Mouse (Mus musculus) left cerebral cortex, postnatal 10 days (tissue): ENCODE results near the gene Arhgef18. TPM values are rescaled to one million over a fixed set of nuclear protein-coding genes. Genes with fewer than 3 reads are reported as not detected.

Source experiments
- DNase-seq, 2 experiments: peaks; one replicate each; pipeline ENCODE4 v3.0.0; 2021 to 2022; ENCODE audit warnings: low spot score in 2 of 2, mixed read lengths in 1 of 2; ENCODE audit errors: extremely low spot score in 1 of 2
- intact Hi-C: fragments of 180-260 bp; cut with DNase I; formaldehyde crosslinking; loops from one replicate; pipeline ENCODE4 v1.15.1; 2025
- total RNA-seq, 2 experiments: library from RNA; stranded (reverse); gene quantifications; 2 replicates each; pipeline ENCODE4 v1.2.3; 2021

The Arhgef18 gene
- total RNA-seq, 2 experiments from 2014 or later, result 33.3 to 35.6 TPM

DNA sequence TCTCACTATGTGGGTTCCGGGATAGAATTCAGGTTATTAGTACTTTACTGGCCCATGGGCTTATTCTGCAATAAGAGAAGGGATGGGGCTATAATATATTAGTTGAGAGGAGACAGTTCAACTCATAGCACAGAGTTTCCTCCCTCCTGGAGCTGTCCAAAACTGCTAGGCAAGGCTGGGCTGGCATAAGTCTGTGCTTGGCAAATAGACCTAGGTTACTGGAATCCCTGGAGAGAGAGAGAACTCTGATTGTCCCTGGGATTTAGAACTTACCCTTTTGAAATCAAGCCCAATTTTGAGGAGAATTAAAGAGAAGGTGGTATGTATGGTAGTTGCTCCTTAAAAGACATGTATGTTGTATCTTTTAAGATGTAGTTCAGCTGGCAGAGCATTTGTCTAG lies 3.3 kb upstream of the Arhgef18 start:
- DNase-seq, result no peak
- intact Hi-C loops, result no loop called here

DNA sequence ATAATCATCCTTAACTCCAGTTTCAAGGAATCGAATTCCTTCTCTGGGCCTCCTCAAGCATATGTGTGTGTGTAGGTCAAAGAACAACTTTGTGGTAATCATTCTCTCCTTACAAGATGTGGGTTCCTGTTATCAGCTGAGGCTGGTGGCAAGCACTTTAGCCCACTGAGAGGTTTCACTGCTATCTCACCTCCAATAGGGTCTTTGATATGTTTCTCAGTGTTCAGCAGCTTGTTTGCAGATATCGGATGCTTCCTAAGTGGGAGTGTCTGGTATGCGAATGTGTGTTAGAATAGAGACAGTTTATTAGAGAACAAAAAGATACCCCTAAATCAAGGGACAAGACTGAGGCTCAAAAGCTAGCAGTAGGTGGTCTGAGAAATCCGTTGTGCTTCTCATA lies 513 bp upstream of the Arhgef18 start:
- intact Hi-C loops, result no loop called here
- DNase-seq, result no peak

DNA sequence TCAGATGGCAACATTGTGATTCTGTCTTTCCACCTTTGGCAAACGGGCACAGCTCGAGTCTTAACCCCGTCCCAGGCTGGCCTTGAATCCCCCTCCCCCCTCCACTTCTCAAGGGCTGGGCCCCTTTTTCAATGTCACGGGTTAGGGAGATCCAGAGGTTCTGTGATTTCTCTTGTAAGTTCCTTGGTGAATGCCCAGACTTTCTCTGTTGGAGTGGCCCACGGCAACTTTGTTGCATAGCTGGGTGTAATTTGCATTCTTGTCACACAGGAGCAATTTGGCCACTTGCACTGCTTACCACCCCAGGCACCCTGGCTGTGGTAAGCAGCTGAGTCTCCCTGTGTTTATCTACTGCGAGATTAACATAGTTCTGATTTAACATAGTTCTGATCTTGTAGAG lies 1.8 kb downstream of the Arhgef18 start:
- intact Hi-C loops, result no loop called here
- DNase-seq, result no peak

DNA sequence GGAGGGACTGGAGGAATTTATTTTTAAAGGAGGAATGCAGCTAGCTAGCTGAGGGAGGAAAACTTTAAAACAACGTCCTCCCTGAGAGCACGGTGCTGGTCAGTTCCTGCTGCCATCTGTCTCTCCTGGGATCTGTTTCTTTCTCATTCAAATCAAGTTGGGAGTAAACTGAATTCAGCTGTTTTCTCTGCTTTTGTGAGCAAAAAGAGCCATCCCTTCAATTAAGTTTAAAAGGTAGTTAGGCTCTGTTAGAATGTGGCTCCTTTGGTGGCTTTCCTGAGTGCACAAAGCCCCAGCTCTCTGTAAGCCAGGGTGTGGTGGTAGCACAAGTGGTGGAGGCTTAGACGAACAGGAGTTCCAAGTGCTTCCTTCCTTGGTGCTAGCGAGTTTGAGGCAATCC lies 2.4 kb downstream of the Arhgef18 start:
- DNase-seq, result no peak

DNA sequence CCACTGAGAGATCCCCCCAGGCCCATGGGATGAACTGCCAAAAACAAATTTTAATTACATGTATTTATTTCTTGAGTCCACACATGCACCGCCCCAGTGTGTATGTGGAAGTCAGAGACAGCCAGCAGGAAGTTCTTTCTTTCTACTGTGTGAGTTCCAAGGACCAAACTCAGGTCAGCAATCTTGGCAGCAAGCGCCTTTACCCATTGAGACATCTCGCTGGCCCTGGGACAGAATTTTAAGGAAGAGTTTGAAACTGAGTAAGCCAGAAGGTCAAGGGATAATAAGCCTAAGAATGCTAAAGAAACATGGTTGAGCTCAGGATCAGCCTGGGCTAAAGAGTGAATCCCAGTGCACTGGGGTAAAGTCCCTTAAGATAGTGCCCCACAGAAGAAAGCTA lies 4.8 kb downstream of the Arhgef18 start:
- DNase-seq, result no peak
- intact Hi-C loops, result no loop called here

More for the DNA sequence above, 2.4 kb downstream of the Arhgef18 start:
- intact Hi-C loops, result no loop called here

DNA sequence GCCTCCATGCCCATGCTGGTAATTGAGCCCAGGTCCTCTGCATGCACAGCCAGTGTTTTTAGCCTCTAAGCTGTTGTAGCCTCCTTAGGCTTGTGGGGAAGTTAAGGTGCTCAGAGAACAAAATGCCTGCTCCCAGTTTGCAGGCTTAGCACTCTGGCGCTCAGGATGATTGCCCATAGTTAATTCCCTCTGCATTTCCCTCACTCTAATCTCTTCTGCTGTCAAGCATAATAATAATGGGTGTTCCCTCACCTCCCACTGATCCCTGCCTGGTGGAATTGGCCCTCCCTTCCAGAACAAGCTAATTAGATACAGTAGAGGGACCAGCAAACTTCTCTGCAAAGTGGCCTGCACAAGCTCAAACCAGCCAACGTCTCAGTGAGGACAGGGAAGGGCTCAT lies 7.7 kb downstream of the Arhgef18 start:
- intact Hi-C loops, result no loop called here
- DNase-seq, result no peak

DNA sequence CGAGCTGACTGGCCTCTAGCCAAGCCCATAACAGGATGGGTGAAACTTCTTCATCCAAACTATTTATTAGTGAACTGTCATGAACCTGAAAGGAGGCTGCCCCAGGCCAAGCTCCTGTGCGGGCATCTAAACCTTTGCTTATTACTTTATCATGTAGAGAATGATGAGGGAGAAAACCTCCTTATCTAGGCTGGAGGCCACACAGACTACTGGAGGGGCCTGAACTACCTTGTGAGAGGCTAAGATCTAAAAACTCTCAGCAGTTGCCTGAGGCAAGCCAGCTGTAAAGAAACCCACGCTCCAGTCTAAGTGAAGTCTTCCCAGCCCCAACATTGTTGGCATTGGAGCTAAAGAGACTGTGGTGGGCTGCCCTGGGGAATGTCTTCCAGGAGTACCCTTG lies 14.6 kb downstream of the Arhgef18 start:
- DNase-seq, result no peak
- intact Hi-C loops, result no loop called here

DNA sequence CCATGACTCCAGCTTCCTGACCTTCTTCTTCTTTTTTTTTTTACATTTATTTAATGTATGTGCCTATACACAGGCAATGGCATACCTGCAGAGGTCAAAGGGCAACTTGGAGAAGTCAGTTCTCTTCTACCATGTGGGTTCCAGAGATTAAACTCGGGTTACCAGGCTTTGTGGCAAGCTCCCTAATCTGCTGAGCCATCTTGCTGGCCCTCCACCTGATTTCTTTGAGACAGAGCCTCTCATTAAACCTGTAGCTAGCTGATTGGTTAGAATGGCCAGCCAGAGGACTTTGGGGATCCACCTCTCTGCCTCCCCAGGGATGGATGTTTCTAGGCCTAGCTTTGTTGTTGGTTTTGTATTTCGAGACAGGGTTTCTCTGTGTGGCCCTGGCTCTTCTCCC lies 18.3 kb downstream of the Arhgef18 start:
- intact Hi-C loops, result no loop called here

DNA sequence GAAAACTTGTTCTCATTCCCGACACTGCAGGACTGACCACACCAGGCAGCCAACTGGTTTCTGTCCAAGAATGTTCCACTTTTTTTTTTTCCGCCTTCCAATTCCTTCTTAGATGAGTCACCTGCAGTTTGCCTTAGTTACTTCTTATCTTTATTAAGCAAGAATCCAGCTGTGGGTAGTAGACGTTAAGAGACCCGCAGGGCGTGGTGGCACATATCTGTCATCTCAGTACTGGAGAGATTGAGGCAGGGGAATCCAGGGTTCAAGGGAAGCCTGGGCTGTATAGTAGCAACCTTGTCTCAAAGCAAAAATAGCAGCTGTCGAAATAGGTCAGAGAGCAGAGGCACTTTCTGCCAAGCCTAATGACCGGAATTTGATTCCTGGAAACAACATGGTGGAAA lies 19.1 kb downstream of the Arhgef18 start:
- intact Hi-C loops, result no loop called here
- DNase-seq, result no peak

More for the DNA sequence above, 18.3 kb downstream of the Arhgef18 start:
- DNase-seq, result no peak

DNA sequence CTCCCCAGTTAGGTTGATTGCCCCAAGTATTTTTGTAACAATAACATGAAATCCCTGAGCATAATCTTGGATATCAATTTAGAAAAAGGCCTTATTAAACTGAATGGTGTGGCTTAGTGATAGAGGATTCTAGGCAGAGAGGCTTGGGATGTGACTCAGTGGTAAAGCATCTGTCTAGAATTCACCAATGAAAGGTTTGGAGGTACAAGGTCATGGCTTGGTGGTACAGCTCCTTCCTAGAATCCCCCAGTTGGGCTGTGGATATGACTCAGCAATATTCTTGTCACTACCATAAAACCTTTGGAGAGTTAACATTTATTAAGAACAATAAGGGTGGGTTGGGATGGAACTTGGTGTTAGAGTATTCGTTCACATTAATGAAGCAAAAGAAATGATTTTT lies 20.0 kb downstream of the Arhgef18 start:
- intact Hi-C loops, result no loop called here

DNA sequence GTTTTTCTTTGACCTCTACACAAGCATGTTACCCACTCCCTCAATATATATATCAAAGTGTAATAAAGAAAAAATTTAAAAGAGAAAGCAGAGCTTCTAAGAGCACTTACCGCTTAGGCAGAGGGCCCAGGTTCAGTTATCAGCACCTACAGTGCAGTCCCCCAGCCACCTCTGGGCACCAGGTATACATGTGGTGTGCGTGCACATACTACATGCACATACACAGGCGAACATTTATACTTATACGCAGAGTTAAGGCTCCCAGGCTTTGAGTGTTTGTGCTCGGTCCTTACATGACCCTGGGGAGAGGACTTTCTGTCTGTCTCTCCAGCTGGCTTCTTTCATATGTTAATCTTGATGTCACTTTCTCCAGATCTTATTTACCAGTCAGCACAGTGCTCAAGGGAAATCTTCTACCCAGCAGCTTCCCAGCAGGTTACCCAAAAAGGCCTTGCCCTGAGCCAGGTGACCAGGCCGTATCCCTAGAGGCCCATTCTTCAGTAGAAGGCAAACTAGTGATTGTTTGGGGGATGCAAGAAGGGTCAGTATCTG lies 21.9 kb downstream of the Arhgef18 start:
- no peak for DNase-seq
- intact Hi-C loops, result no loop called here

More for the DNA sequence above, 20.0 kb downstream of the Arhgef18 start:
- DNase-seq, result no peak

DNA sequence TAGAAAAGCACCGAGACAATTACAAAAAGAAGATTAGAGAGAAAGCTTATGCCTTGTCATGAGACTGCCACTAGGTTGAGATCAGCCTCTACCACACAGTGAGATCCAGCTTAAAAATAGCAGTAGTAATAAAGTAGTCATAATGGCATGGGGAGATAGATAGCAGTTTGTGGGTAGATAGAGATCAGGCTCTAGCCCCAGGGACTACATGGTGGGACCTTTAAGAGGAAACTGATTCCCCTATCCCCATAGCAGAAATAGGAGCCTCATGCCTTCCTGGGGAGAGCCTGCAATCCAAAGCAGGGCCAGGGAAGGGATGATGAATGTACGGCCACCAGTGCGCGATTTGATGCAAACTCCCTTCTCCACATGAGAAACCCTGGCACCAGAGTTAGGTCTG lies 22.5 kb downstream of the Arhgef18 start:
- intact Hi-C loops, result no loop called here
- DNase-seq, result no peak

DNA sequence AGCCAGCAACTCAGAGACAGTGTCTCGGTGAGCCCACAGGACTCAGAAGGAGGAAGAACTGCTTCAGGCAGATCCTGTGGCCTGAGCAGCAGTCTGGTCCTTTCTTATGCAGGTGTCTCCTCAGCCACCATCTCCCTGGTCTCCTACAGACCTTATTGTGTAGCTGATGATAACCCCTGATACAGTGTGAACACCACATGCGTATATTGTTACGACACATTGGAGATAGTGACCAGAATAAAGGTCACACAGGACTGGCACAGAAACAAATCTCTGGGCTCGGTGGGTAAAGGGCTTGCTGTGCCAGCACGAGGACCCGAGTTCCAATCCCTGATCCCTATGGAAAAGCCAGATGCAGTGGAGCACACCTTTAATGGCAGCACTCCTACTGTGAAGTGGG lies 22.9 kb downstream of the Arhgef18 start:
- intact Hi-C loops, result no loop called here
- DNase-seq, result no peak

DNA sequence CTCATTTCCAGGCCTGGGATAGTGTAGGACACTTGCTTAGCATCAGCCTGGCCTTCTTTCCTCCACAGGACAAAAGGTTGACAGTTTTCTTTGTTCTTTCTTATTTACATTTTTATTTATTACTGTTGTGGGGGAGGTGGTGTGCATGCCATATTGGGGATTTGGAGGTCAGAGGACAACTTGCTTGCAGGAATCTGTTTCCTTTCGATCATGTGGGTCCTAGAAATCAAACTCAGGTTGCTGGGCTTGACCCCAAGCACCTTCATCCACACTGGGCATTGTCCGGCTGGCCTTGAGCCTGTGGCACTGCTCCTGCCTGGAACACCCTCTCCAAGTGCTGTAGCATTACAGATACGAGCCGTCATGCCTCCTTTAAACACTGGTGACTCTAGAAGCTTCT lies 24.0 kb downstream of the Arhgef18 start:
- DNase-seq, result no peak
- intact Hi-C loops, result no loop called here

DNA sequence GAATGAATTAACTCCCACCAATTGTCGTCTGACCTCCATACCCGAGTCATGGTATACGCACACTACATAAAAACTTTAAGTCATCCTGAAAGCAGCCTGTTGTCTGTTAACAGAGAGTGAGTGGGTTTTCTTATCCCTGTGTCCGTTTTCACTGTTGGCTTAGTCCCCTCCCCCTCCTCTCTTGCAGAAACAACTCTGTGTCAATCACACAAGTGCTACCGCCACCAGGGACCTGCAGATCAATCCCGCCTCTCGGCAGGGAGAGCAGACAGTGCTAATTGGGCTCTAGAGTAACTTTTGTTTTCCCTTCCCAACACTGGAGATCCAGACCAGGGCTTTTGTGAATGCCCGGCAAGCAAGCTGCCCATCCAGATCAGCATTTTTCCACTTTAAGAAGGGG lies 24.6 kb downstream of the Arhgef18 start:
- no peak for DNase-seq
- intact Hi-C loops, result no loop called here

DNA sequence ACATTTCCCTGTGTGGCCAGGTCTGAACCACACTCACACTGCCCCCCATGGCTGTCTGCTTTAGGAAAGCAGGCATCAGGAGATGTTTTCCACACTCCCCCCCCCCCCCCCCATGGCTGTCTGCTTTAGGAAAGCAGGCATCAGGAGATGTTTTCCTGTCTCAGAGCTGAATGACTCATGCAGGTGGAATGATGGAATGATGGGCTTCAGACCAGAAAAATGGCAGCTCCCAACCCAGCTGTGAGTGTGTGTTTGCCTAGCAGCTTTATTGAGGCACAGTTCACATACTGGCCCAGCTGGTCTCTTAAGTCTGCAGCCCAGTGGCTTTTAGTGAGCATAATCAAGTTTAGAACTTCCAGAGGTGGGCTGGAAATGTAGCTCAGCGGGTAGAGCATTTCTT lies 25.3 kb downstream of the Arhgef18 start:
- intact Hi-C loops, result no loop called here
- no peak for DNase-seq

DNA sequence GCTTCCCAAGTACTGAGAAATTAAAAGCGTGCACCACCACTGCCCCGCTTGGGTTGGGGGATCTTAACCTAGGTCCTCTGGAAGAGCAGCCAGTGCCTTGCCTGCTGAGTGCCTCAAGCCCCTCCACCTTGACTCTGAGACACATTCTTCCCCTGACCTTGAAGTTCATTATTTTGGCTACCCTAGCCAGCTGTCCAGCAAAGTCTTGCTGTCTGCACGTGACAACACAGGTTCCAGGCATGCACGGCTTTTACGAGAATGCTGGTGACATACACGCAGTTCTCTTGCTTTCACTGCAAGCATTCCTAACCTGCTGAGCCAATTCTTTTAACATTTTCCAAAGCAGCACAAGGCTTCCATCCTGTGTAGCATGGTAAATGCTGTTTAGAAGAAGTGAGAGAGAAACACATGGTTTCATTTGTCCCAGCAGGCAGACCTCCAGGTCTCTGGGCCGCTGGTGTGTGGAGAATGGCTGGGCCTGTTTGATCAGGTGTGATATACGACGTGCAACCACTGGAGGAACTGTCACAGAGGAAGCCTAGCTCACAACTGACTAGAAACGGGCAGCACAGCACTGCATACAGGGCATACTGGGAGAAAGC lies 27.4 kb downstream of the Arhgef18 start:
- intact Hi-C loops, result no loop called here

DNA sequence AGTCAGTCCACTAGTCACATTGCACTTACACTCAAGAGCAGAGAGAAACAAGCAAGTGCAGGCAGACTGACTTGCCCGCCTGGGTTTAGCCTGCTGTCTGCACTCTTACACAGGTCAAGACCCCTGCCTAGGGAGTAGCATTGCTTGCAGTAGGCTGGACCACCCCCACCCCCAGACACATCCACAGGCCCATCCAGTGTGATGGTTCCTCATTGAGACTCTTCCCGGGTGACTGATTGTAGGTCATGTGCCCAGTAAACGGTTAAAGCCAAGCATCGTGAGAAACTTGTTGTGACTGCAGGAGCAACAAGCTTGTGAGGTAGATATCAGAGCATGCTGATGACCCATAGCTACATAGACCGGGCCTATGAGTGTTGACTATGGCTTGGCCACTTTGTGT lies 28.7 kb downstream of the Arhgef18 start:
- no peak for DNase-seq
- intact Hi-C loops, result no loop called here

More for the DNA sequence above, 27.4 kb downstream of the Arhgef18 start:
- no peak for DNase-seq

DNA sequence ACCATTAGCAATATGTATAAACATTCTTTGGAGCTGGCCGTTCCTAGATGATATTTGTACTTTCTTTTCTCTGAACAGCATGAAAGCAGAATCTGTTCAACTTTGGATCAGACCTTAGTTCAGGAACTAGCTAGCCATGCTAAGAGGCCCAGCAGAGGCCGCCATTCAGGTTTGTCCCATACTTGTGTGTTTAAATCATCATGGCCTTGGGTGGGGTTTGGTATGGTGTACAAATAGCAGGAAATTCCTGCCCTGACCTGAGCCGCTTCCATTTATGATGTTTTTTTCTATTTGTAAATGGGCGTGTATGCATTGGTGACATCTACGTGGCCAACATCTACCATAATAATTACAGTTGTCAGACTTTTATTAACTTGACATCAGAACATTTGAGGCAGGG lies 32.4 kb downstream of the Arhgef18 start:
- intact Hi-C loops, result no loop called here

DNA sequence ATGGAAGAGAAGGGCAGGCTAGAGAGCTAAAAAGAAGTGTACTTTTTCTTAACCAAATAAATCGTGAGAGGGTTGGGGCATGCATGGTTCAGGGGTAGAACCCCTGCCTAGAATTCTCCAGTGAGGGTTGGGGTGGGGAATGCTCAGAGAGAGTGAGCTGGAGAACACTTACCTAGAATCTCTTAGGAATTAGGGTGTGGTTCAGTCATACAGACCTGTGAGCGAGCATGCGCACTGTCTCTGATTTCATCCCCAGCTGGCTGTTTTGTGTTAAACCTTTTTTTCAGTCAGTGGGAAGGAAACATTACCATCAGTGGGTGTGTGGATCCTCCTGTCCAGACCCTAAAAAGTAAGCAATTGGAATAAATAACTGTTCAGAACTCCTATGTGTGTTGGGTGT lies 33.4 kb downstream of the Arhgef18 start:
- intact Hi-C loops, result no loop called here
- no peak for DNase-seq

More for the DNA sequence above, 32.4 kb downstream of the Arhgef18 start:
- DNase-seq, result no peak

DNA sequence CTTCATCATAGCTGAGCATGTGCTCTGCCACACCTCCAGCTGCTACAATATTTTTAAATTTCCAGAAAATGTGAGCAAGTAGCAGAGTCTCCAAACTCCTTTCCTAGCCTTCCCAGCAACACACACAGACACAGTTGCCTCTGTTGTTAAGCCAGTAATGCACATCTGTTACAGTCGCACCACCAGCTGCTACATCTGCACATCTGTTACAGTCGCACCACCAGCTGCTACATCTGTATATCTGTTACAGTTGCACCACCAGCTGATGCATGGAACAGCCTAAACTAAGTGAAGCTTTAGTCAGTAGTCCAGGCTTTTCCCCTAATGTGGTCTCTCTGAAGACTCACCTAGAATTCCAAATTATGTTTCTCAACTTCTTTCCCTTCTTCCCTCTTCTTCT lies 35.6 kb downstream of the Arhgef18 start:
- intact Hi-C loops, result no loop called here
- no peak for DNase-seq
